Mouse (Mus musculus) pancreas, adult 10 weeks (tissue): ENCODE measurements around the gene Shc1. TPM values are rescaled to one million over a fixed set of nuclear protein-coding genes. Genes with fewer than 3 reads are reported as not detected.

Experiments used
- polyA plus RNA-seq: library from polyadenylated mRNA; stranded (reverse); fragments of 350-450 nt; fragmentation: Illumina TruSeq; extraction: RNeasy Lipid Tissue Mini Kit (QIAGEN cat#74804); gene quantifications from one replicate; pipeline ENCODE4 v1.2.3, GENCODE M21; 2015; ENCODE audit warnings: low read depth, low replicate concordance; ENCODE audit not compliant: insufficient read depth

Gene Shc1
- 14.1 TPM for polyA plus RNA-seq

GRCm38 (mm10) chr3:89418170-89418860 lies at the start of gene Shc1, which contains the start of gene Cks1b:
TSS of gene Shc1 (plus strand) at chr3:89418443.
TSS of gene Cks1b (minus strand) at chr3:89418383.

GRCm38 (mm10) chr3:89394006-89394893 lies 24.0 kb upstream of the Shc1 start, which contains the start of gene Zbtb7b:
TSS of gene Zbtb7b (minus strand) at chr3:89394776.

GRCm38 (mm10) chr3:89402693-89403092 lies 15.6 kb upstream of the Shc1 start, which contains the start of gene Lenep:
TSS of gene Lenep (minus strand) at chr3:89402793.

GRCm38 (mm10) chr3:89411490-89412393 lies 6.5 kb upstream of the Shc1 start, which contains the start of gene Flad1:
TSS of gene Flad1 (minus strand) at chr3:89411870.

GRCm38 (mm10) chr3:89430171-89431159 lies 12.2 kb downstream of the Shc1 start, which contains the start of gene Pygo2:
TSS of gene Pygo2 (plus strand) at chr3:89430214.

DNA sequence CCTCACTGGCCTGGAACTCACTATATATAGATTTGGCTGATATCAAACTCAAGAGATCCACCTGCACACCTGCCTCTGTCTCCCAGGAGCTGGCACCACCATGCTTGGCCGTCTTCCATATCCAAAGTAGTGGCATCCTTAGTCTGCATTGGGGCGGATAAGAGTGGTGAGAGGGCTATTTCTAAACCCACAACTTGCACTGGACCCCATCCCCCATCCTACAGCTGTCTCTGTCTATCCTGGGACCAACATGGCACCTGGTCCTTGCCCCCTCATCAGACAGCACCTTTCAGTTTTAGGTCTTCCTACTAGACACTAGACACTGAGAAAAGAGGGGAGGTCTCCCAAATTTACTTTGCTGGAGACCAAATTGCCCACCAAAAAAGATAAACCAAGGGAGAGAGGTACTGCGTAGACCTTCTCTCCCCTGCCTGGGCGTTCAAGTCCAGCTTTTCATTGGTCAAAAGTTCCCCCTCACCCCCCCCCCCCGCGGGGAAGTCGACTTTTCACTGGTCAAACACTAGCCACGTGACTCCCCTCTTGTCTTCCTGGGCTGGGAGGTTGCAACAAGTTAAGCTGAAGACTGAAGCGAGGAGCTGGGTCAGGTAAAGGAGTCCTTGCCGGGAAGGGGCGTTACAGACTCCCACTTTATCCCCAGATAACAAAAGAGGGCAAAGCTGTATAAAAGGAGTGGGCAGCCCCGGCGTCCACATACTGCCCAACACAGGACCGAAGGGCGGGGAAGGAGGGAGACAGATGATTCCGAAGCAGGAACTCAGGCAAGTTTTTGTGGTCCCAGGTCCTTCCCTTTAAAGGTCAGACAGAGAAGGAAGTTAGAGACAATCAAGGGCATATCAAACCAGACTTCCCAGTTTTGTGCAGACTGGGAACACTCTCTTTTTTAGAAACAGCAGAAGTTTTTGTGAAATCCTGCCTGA lies 18.2 kb downstream of the Shc1 start, which contains the start of gene Pbxip1:
Gene Pbxip1 (plus strand): TSS at position 531 of the 938 bp plus-strand sequence.

GRCm38 (mm10) chr3:89454401-89455177 lies 36.3 kb downstream of the Shc1 start, which contains the start of gene Pmvk:
TSS of gene Pmvk (plus strand) at chr3:89454541.

Other genes with a start within 250 kb of the Shc1 start
- 15.8 TPM for gene Scamp3, start 241.0 kb upstream of the Shc1 start, polyA plus RNA-seq
- gene Fam189b, start 235.3 kb upstream of the Shc1 start, polyA plus RNA-seq: 5.7 TPM
- gene Gba, start 215.5 kb upstream of the Shc1 start, polyA plus RNA-seq: 18.0 TPM
- 20.7 TPM for gene Thbs3, start 203.3 kb upstream of the Shc1 start, polyA plus RNA-seq
- 31.8 TPM for gene Mtx1, start 191.4 kb upstream of the Shc1 start, polyA plus RNA-seq
- 71.5 TPM for gene Muc1, start 189.4 kb upstream of the Shc1 start, polyA plus RNA-seq
- 94.1 TPM for gene Krtcap2, start 172.5 kb upstream of the Shc1 start, polyA plus RNA-seq
- gene Trim46, start 172.1 kb upstream of the Shc1 start, polyA plus RNA-seq: 2.9 TPM
- gene Dpm3, start 159.1 kb upstream of the Shc1 start, polyA plus RNA-seq: 46.0 TPM
- 48.2 TPM for gene Slc50a1, start 147.9 kb upstream of the Shc1 start, polyA plus RNA-seq
- gene Efna1, start 137.3 kb upstream of the Shc1 start, polyA plus RNA-seq: 15.3 TPM
- not detected for gene Efna3, start 95.5 kb upstream of the Shc1 start, polyA plus RNA-seq
- gene Efna4, start 80.4 kb upstream of the Shc1 start, polyA plus RNA-seq: 0.52 TPM
- gene Adam15, start 68.4 kb upstream of the Shc1 start, polyA plus RNA-seq: 66.8 TPM
- gene Dcst2, start 56.5 kb upstream of the Shc1 start, polyA plus RNA-seq: not detected
- gene Dcst1, start 53.2 kb upstream of the Shc1 start, polyA plus RNA-seq: not detected
- gene Zbtb7b, start 23.7 kb upstream of the Shc1 start, polyA plus RNA-seq: 9.6 TPM
- gene Lenep, start 15.7 kb upstream of the Shc1 start, polyA plus RNA-seq: 0.83 TPM
- 5.6 TPM for gene Flad1, start 6.6 kb upstream of the Shc1 start, polyA plus RNA-seq
- 5.7 TPM for gene Cks1b, start 60 bp upstream of the Shc1 start, polyA plus RNA-seq
- gene Pygo2, start 11.8 kb downstream of the Shc1 start, polyA plus RNA-seq: 15.3 TPM
- gene Pbxip1, start 18.3 kb downstream of the Shc1 start, polyA plus RNA-seq: 14.1 TPM
- 5.8 TPM for gene Pmvk, start 36.1 kb downstream of the Shc1 start, polyA plus RNA-seq
- gene Kcnn3, start 101.7 kb downstream of the Shc1 start, polyA plus RNA-seq: 1.5 TPM